Mouse (Mus musculus): ENCODE measurements around the gene Rapgef2.

DNA sequence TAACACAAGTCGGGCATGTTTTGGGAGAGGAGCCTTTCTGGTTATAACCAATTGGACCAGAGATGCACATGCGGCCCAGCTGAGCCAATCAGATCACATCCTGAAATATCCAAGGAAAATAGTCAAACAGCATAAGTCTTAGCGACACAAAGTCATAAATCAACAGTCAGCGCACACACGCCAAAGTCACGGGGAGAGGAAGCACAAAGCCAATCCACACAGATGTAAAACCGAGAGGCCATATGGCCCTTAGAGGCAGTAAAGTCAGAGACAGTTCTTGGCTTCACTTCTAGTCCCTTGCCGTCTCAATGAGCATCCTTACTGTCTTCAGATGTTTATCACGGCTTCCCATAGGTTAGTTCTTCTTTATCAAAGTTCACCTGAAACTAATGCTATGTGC lies 91.0 kb downstream of the Rapgef2 start:
- TF ChIP-seq GATA1 (IDR thresholded peaks at IDR 0.05; ENCODE audit: low read length) (no peak), TAL1 (IDR thresholded peaks at IDR 0.05; ENCODE audit: low read length) (no peak)
